Mouse (Mus musculus): ENCODE measurements at regions not wholly inside any gene's neighbourhood (a gene's known extent, or its start where the extent isn't known, plus 50 kb on each side); places are given as distances from the start of the nearest gene placed in this dataset.

- DNase-seq = no peak
Observed at GRCm38 (mm10) chr3:139780054-139780453, 574.6 kb downstream of the Stpg2 start.

- no peak for DNase-seq
Observed at GRCm38 (mm10) chr3:139783406-139783805, 577.9 kb downstream of the Stpg2 start.

- no peak for DNase-seq
Observed at GRCm38 (mm10) chr3:139786510-139786909, 581.0 kb downstream of the Stpg2 start.

- DNase-seq = no peak
Observed at GRCm38 (mm10) chr3:139788854-139789253, 583.4 kb downstream of the Stpg2 start.

- no peak for DNase-seq
Observed at GRCm38 (mm10) chr3:139796685-139797084, 591.2 kb downstream of the Stpg2 start.

- no peak for DNase-seq
Observed at GRCm38 (mm10) chr3:139799059-139799458, 593.6 kb downstream of the Stpg2 start.

GRCm38 (mm10) chr3:139802716-139803710, 597.5 kb downstream of the Stpg2 start:
- DNase-seq = peak; percentile 8

GRCm38 (mm10) chr3:139828014-139828413, 622.5 kb downstream of the Stpg2 start:
- no peak for DNase-seq

GRCm38 (mm10) chr3:139828581-139828980, 623.1 kb downstream of the Stpg2 start:
- no peak for DNase-seq

- no peak for DNase-seq
Observed at GRCm38 (mm10) chr3:139832599-139832998, 627.1 kb downstream of the Stpg2 start.

- no peak for DNase-seq
Observed at GRCm38 (mm10) chr3:139842015-139842414, 636.5 kb downstream of the Stpg2 start.

GRCm38 (mm10) chr3:139842988-139843605, 637.6 kb downstream of the Stpg2 start:
- DNase-seq = no peak

- DNase-seq = no peak
Observed at GRCm38 (mm10) chr3:139844443-139844842, 638.9 kb downstream of the Stpg2 start.

- DNase-seq = no peak
Observed at GRCm38 (mm10) chr3:139847826-139848225, 642.3 kb downstream of the Stpg2 start.

- no peak for DNase-seq
Observed at GRCm38 (mm10) chr3:139859966-139860635, 654.6 kb downstream of the Stpg2 start.

GRCm38 (mm10) chr3:139860831-139861371, 655.4 kb downstream of the Stpg2 start:
- DNase-seq = no peak

- DNase-seq = no peak
Observed at GRCm38 (mm10) chr3:139866329-139866728, 660.8 kb downstream of the Stpg2 start.

- DNase-seq = no peak
Observed at GRCm38 (mm10) chr3:139867030-139867429, 661.5 kb downstream of the Stpg2 start.

- DNase-seq = no peak
Observed at GRCm38 (mm10) chr3:139867499-139867898, 662.0 kb downstream of the Stpg2 start.

GRCm38 (mm10) chr3:139869779-139870178, 664.3 kb downstream of the Stpg2 start:
- no peak for DNase-seq

GRCm38 (mm10) chr3:139885942-139886860, 680.7 kb downstream of the Stpg2 start:
- no peak for DNase-seq

Data from gastrocnemius, postnatal 25 days (tissue).